Mouse (Mus musculus): ENCODE results near the gene Sh3rf1.

DNA sequence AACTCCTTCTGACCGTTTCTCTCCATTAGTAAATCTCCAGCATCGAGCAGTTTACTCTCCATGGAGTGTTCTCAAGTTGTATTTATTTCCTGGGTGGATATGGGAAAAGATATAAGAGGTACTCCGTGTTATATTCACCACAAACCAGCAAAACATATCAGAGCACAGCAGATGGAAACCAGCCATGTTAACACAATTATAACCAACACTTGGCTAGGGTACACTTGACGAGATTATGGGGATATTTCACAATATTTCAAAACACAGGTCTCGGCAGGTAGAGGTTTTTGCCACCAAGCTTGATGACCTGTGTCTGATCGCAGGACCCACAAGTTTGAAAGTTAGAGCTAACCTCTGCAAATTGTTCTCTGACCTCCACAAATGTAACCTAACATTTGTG, 123.3 kb downstream of the Sh3rf1 start:
- TF ChIP-seq CTCF (IDR thresholded peaks at IDR 0.05; ENCODE audit: extremely low read depth, insufficient read length, insufficient replicate concordance, low read depth, low read length) (no peak), POLR2A (IDR thresholded peaks at IDR 0.05; ENCODE audit: low read depth, low read length) (no peak)
